Mouse (Mus musculus): ENCODE measurements around the gene Zdhhc8. TPM values are rescaled to one million over a fixed set of nuclear protein-coding genes. Genes with fewer than 3 reads are reported as not detected.
A peak's percentile ranks its signal among the peaks of the same experiment; 100 is the strongest.

Zdhhc8 gene
- polyA plus RNA-seq, 1 experiment from 2014 or later, result 11.5 TPM

DNA sequence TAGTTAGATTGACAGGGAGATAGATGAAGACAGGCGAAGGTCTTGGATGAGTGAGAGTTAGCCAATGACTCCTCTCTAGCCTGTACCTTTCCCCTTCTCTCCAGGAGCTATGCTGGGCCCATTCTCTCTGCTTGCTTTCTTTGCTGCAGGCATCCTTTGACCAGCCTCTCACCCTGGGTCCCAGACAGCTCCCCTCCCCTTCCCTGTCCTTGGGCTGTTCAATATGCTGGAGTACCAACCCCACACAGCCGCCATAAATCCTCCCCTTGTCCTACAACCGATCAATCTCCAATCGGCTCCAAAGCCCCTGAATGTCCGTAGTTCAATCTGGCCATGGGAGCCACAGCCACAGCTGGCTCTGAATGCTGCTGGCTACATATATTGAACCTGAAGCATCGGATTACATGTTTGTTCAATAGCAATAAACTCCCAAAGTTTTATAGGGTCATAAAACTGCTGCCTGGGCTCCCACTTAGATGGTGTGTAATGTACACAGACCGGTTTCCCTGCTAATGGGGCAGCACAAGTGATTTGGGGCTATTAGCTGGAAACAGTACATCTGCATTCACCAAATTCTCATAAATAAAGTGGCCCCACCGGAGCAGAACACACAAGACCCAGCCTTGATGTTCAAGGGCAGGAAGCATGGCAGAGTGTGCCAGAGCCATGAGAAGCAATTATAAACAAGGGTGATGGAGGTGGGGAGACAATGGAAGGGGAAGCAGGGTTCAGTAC, 49.1 kb downstream of the Zdhhc8 start:
- H3K9ac ChIP-seq, result no peak overlapping the region
- ATAC-seq, result peak; percentile 80
- 33% methylated on average over 8 of the region's 8 CpGs for WGBS
- no peaks in the 10 kb centered on the region for H3K27me3 ChIP-seq (replicated peaks)
- peak overlapping the region; percentile 28 for H3K4me2 ChIP-seq (replicated peaks)
- H3K4me1 ChIP-seq (replicated peaks), result peaks cover 26% of the 10 kb centered on the region
- H3K9me3 ChIP-seq, result no peaks in the 10 kb centered on the region
- no peak overlapping the region for H3K4me3 ChIP-seq (replicated peaks)
- H3K27ac ChIP-seq, result peak overlapping the region; percentile 36; the same call in 1 of the 2 replicates
- no peaks in the 10 kb centered on the region for H3K36me3 ChIP-seq

DNA sequence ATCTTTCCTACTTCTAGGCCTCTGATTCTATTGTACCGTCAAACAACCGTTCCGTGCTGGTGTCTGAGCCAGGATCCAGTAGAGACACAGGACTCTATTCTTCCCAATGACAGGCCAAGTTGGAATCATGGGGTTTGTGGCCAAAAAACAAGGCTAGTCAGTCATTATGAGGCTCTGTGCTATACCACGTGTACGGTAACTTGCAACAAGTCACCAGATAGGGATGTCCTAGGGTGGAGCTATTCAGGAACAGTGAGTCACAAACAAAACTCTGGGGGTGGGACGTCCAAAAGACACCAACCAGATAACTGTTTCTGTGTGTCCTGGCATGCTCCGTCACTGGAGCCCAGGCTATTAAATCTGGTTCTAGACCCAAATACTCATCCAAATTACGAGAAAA, 52.2 kb downstream of the Zdhhc8 start:
- no peak overlapping the region for H3K9ac ChIP-seq
- peaks cover 28% of the 10 kb centered on the region for H3K4me1 ChIP-seq (replicated peaks)
- 81% methylated on average over 8 of the region's 8 CpGs for WGBS
- H3K4me2 ChIP-seq (replicated peaks), result no peak overlapping the region
- no peaks in the 10 kb centered on the region for H3K9me3 ChIP-seq
- H3K27ac ChIP-seq, result no peak overlapping the region
- H3K27me3 ChIP-seq (replicated peaks), result no peaks in the 10 kb centered on the region
- no peaks in the 10 kb centered on the region for H3K36me3 ChIP-seq
- no peak overlapping the region for H3K4me3 ChIP-seq (replicated peaks)
- no peak for ATAC-seq

- H3K4me2 ChIP-seq (replicated peaks), result no peak overlapping the region
- H3K27me3 ChIP-seq (replicated peaks), result no peaks in the 10 kb centered on the region
- H3K9ac ChIP-seq, result no peak overlapping the region
- no peak for ATAC-seq
- no peak overlapping the region for H3K4me3 ChIP-seq (replicated peaks)
- H3K27ac ChIP-seq, result no peak overlapping the region
- no peaks in the 10 kb centered on the region for H3K36me3 ChIP-seq
- WGBS, result 24% methylated on average over 10 of the region's 10 CpGs
- peaks cover 20% of the 10 kb centered on the region for H3K4me1 ChIP-seq (replicated peaks)
- H3K9me3 ChIP-seq, result no peaks in the 10 kb centered on the region
Observed at GRCm38 (mm10) chr16:18181398-18181797, 53.5 kb downstream of the Zdhhc8 start.

DNA sequence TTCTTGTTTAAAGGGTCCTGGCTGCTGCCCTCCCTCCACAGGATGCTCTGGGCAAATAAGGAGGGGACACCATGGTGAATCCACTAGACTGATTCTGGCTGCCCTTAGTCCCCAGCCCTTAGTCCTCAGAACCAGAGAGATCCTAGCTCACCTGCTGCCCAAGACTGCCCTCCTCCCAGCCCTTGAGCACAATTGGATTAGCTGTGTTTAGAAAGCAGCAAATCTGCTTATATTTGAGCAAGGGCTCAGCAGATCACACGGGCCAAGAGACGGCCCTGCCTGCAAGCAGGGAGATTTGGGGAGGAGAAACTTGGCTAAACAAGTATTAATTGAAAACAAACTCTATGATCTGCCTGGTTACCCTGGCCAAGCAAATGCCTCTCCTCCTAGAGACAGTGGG, 55.3 kb downstream of the Zdhhc8 start:
- Histone ChIP-seq H3K27me3 (replicated peaks) (no peaks in the 10 kb centered on the region), H3K4me1 (replicated peaks) (peaks cover 17% of the 10 kb centered on the region), H3K4me3 (replicated peaks) (no peak overlapping the region), H3K27ac (no peak overlapping the region), H3K4me2 (replicated peaks) (no peak overlapping the region), H3K9me3 (no peaks in the 10 kb centered on the region), H3K9ac (no peak overlapping the region), H3K36me3 (no peaks in the 10 kb centered on the region)
- WGBS, result 16% methylated on average over 2 of the region's 2 CpGs
- no peak for ATAC-seq

DNA sequence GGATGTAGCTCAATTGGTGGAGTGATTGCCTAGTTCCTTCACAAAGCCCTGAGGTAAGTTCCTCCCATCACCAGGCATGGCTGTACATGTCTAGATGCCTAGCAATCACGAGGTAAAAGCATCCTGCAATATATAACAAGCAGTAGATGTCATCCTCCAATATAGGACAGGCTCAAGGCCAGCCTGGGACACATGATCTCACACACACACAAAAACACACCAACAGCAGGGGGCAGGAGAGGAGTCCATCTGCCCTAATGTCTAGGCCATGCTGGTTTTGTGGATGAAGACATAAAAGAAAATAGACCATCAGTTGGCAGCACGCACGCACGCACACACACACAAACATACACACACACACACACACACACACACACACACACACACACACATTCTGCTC, 58.2 kb downstream of the Zdhhc8 start:
- Histone ChIP-seq H3K27me3 (replicated peaks) (no peaks in the 10 kb centered on the region), H3K9ac (no peak overlapping the region), H3K4me3 (replicated peaks) (no peak overlapping the region), H3K36me3 (no peaks in the 10 kb centered on the region), H3K4me2 (replicated peaks) (no peak overlapping the region), H3K4me1 (replicated peaks) (peaks cover 21% of the 10 kb centered on the region), H3K27ac (no peak overlapping the region), H3K9me3 (no peaks in the 10 kb centered on the region)
- no peak for ATAC-seq
- 66% methylated on average over 4 of the region's 4 CpGs for WGBS

- 24% methylated on average over 6 of the region's 6 CpGs for WGBS
Observed at GRCm38 (mm10) chr16:18175817-18176541, 59.0 kb downstream of the Zdhhc8 start.

DNA sequence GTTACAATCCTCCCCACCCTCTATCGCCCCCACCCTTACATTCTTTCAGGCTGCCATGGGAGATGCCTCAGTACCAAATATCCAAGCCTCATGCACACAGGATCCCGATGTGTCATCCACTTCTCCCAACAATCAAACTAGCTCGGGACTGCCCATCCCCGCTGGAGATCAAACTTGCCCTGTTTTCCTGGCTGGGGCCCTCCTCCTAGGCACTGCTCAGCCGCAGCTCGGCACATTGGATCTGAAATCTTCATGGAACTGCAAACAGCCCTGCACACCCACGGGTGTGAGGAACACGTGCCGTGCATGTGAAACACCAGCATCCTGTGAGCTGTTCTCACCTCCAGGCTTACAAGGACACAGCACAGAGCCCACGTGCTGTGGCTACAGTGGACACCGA, 61.1 kb downstream of the Zdhhc8 start:
- ATAC-seq, result no peak
- H3K9me3 ChIP-seq, result no peaks in the 10 kb centered on the region
- H3K9ac ChIP-seq, result no peak overlapping the region
- H3K4me3 ChIP-seq (replicated peaks), result no peak overlapping the region
- H3K4me2 ChIP-seq (replicated peaks), result no peak overlapping the region
- H3K27me3 ChIP-seq (replicated peaks), result no peaks in the 10 kb centered on the region
- no peaks in the 10 kb centered on the region for H3K36me3 ChIP-seq
- no peak overlapping the region for H3K27ac ChIP-seq
- WGBS, result 75% methylated on average over 11 of the region's 11 CpGs
- peaks cover 13% of the 10 kb centered on the region for H3K4me1 ChIP-seq (replicated peaks)

More at GRCm38 (mm10) chr16:18175817-18176541, 59.0 kb downstream of the Zdhhc8 start:
- H3K4me3 ChIP-seq (replicated peaks), result no peak overlapping the region
- no peak overlapping the region for H3K4me2 ChIP-seq (replicated peaks)
- H3K4me1 ChIP-seq (replicated peaks), result peaks cover 15% of the 10 kb centered on the region
- no peaks in the 10 kb centered on the region for H3K36me3 ChIP-seq
- H3K9me3 ChIP-seq, result no peaks in the 10 kb centered on the region
- no peak overlapping the region for H3K9ac ChIP-seq
- peak; percentile 62 for ATAC-seq
- no peak overlapping the region for H3K27ac ChIP-seq
- no peaks in the 10 kb centered on the region for H3K27me3 ChIP-seq (replicated peaks)

GRCm38 (mm10) chr16:18173231-18173630, 61.7 kb downstream of the Zdhhc8 start:
- 78% methylated on average over 9 of the region's 9 CpGs for WGBS
- no peak for ATAC-seq
- Histone ChIP-seq H3K9me3 (no peaks in the 10 kb centered on the region), H3K4me1 (replicated peaks) (peaks cover 13% of the 10 kb centered on the region), H3K36me3 (no peaks in the 10 kb centered on the region), H3K4me3 (replicated peaks) (no peak overlapping the region), H3K4me2 (replicated peaks) (no peak overlapping the region), H3K27me3 (replicated peaks) (no peaks in the 10 kb centered on the region), H3K9ac (no peak overlapping the region), H3K27ac (no peak overlapping the region)

- H3K4me1 ChIP-seq (replicated peaks), result peaks cover 13% of the 10 kb centered on the region
- peak; percentile 26; the same call in 1 of the 2 replicates for ATAC-seq
- 15% methylated on average over 7 of the region's 7 CpGs for WGBS
Observed at GRCm38 (mm10) chr16:18172266-18172855, 62.6 kb downstream of the Zdhhc8 start.

More at GRCm38 (mm10) chr16:18172266-18172855, 62.6 kb downstream of the Zdhhc8 start:
- no peaks in the 10 kb centered on the region for H3K36me3 ChIP-seq
- H3K4me3 ChIP-seq (replicated peaks), result no peak overlapping the region
- no peaks in the 10 kb centered on the region for H3K9me3 ChIP-seq
- H3K27ac ChIP-seq, result no peak overlapping the region
- no peaks in the 10 kb centered on the region for H3K27me3 ChIP-seq (replicated peaks)
- H3K9ac ChIP-seq, result no peak overlapping the region
- no peak overlapping the region for H3K4me2 ChIP-seq (replicated peaks)

MicroRNAs within 50 kb of the gene (microRNA counts, 519-probe panel; counts per million panel counts)
- 2,283 counts per million, percentile 58 among the panel's probes with 10 or more counts for microRNA mmu-miR-1306

Other genes with a start within 250 kb of the Zdhhc8 start
- 71.2 and 75.7 TPM in 2 replicates for gene Dgcr6, start 182.3 kb downstream of the Zdhhc8 start, polyA plus RNA-seq (2015; fragmentation: Nextera tagmentation; extraction: Ambion mirVana)
- gene Prodh, start 144.9 kb downstream of the Zdhhc8 start, polyA plus RNA-seq (2015; fragmentation: Nextera tagmentation; extraction: Ambion mirVana), result 15.0 and 19.9 TPM in 2 replicates
- 4.1 and 4.7 TPM in 2 replicates for gene Rtn4r, start 107.5 kb downstream of the Zdhhc8 start, polyA plus RNA-seq (2015; fragmentation: Nextera tagmentation; extraction: Ambion mirVana)
- gene Ccdc188, start 17.3 kb downstream of the Zdhhc8 start, polyA plus RNA-seq (2015; fragmentation: Nextera tagmentation; extraction: Ambion mirVana), result not detected in 2 replicates
- 102 and 107 TPM in 2 replicates for gene Trmt2a, start 13.5 kb upstream of the Zdhhc8 start, polyA plus RNA-seq (2015; fragmentation: Nextera tagmentation; extraction: Ambion mirVana)
- 535 and 668 TPM in 2 replicates for gene Ranbp1, start 13.6 kb upstream of the Zdhhc8 start, polyA plus RNA-seq (2015; fragmentation: Nextera tagmentation; extraction: Ambion mirVana)
- gene Gm49776, start 23.2 kb upstream of the Zdhhc8 start, polyA plus RNA-seq (2015; fragmentation: Nextera tagmentation; extraction: Ambion mirVana), result 3.3 TPM in 1 of 2 replicates, not detected in the other
- gene Dgcr8, start 54.1 kb upstream of the Zdhhc8 start, polyA plus RNA-seq (2015; fragmentation: Nextera tagmentation; extraction: Ambion mirVana), result 21.4 and 24.8 TPM in 2 replicates
- gene Tango2, start 113.0 kb upstream of the Zdhhc8 start, polyA plus RNA-seq (2015; fragmentation: Nextera tagmentation; extraction: Ambion mirVana), result 43.0 and 49.4 TPM in 2 replicates
- gene Arvcf, start 113.0 kb upstream of the Zdhhc8 start, polyA plus RNA-seq (2015; fragmentation: Nextera tagmentation; extraction: Ambion mirVana), result 21.7 and 22.1 TPM in 2 replicates
- 25.4 and 25.8 TPM in 2 replicates for gene Txnrd2, start 191.2 kb upstream of the Zdhhc8 start, polyA plus RNA-seq (2015; fragmentation: Nextera tagmentation; extraction: Ambion mirVana)
- 89.5 and 97.1 TPM in 2 replicates for gene Comt, start 191.7 kb upstream of the Zdhhc8 start, polyA plus RNA-seq (2015; fragmentation: Nextera tagmentation; extraction: Ambion mirVana)